Mouse (Mus musculus): ENCODE measurements at regions not wholly inside any gene's neighbourhood (a gene's known extent, or its start where the extent isn't known, plus 50 kb on each side); places are given as distances from the start of the nearest gene placed in this dataset.
A peak's percentile ranks its signal among the peaks of the same experiment; 100 is the strongest.

GRCm38 (mm10) chr12:14088960-14089359 lies 62.9 kb downstream of the Fam84a start:
- DNase-seq: no peak

- peak; percentile 54 to 66 for DNase-seq
These were observed 69.1 kb downstream of the Fam84a start for GRCm38 (mm10) chr12:14082771-14083170.

DNA sequence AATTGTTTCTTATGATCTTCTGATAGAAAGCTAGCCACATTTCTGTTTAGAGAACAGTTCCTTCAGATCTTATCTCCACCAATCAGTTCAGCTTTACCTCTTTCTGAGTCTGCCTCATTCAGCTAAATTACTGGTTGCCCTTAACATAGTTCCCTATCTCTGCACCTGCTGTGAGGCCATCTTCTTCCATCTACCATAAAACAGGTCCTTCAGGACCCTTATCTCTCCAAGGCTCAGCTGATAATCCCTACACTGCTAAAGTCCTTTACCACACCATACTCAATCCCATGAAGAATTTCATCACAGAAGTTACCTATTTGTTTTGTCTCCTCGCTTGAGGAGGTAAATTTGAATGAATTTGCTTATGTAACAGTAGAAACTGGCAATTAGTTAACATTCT lies 72.0 kb downstream of the Fam84a start:
- DNase-seq: no peak

DNA sequence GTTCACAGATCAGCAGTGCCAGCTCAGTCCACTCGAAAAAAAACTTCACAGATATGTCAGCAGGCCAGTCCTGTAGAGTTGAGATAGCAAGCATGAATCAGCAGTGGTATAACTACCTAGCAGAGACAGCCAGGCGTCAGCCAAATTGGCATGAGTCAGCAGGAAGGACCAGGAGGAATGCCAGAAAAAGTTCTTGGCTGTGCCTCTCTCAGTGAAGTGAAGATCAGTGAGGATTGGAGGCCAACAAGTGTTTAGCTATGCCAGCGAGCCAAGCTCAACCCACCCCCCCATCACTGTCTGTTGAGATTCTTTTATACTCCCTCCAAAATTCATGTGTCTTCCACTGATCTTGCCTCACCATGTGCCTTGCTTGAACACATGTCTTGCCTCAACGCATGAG lies 82.8 kb downstream of the Fam84a start:
- DNase-seq: peak in 1 of 2 experiments; percentile 12

- no peak for DNase-seq
These were observed 86.5 kb downstream of the Fam84a start for GRCm38 (mm10) chr12:14065401-14065800.

- no peak for DNase-seq
These were observed 88.6 kb downstream of the Fam84a start for GRCm38 (mm10) chr12:14063276-14063675.

GRCm38 (mm10) chr12:14056116-14056515 lies 95.7 kb downstream of the Fam84a start:
- DNase-seq: no peak

DNA sequence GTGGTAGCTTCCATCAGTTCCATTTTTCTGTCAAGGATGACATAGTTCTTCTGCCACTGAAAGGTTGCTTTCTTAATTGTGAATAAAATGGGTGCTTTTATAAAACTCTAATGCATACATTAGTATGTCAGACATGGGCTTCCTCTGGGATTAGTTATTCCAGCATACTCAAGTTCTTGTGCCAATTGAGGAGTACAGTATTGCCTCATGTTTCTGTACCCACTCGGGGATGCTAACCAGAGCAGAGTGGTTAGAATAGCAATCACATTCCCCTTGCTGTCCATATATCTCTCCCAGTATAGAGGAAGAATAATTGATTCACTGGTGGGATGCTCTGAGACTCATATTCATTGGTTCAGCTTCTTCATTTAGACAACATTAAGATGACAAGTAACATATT lies 119.5 kb downstream of the Fam84a start:
- DNase-seq: no peak

- DNase-seq: no peak
These were observed 136.6 kb downstream of the Fam84a start for GRCm38 (mm10) chr12:14015271-14015670.

GRCm38 (mm10) chr12:14005991-14006390 lies 145.9 kb downstream of the Fam84a start:
- DNase-seq: no peak

GRCm38 (mm10) chr12:14001672-14002071 lies 150.2 kb downstream of the Fam84a start:
- no peak for DNase-seq

DNA sequence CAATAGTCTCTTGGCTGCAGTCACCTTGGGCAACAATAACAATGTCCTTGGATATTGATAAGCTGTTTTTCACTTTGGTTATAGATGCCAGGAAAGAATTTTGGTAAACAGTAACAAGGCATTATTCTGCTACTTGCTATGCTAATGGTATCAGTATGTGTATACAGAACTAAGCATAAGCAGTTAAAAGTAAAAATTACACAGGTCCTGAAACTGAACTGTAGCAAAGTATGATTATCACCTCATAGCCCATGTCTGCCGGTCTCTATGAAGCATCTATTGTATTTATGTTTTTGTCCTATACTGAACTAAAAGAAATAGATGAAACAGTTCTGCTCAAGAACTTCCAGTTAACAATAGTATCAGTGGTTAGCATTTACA lies 167.5 kb downstream of the Fam84a start:
- DNase-seq: no peak

GRCm38 (mm10) chr12:13983631-13984395 lies 168.0 kb downstream of the Fam84a start:
- DNase-seq: no peak

GRCm38 (mm10) chr12:13964537-13964936 lies 187.3 kb downstream of the Fam84a start:
- no peak for DNase-seq

DNA sequence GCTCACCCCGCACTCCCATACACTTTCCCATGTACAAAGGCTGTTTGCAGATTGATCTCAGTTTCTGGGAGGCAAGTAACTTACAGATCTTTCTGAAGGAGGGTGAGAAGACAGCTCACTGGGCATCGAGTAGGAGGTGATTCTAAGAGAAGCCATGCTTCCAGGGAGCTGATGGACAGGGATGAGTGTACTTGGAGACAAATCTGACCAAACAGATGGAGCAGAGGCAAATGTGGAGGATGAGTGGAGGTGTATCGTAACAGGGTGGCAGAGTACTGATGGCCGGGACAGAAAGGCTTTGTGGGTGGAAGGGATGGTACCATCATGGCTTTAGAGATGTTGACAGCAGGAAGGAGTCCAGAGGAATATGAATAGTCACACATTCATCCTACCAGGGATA lies 212.4 kb downstream of the Fam84a start:
- no peak for DNase-seq

DNA sequence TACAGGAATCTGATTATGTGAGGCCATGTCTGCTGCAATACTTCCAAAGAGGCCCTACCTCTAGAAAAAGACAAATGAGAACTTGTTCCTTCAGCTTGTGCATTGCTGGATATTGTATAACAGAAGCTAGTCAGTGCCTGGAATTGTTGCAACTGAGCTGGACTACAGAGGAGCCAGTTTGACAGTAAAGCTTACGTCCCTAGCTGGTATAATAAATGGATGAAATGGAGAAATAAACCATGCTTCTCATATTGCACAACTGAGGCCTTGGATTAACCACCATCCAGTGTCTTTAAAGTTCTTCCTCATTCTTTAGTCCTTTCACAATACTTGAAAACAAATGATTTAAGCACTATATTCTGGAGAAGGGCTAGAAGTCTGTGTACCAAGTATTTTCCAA lies 230.8 kb downstream of the Fam84a start:
- DNase-seq: no peak

DNA sequence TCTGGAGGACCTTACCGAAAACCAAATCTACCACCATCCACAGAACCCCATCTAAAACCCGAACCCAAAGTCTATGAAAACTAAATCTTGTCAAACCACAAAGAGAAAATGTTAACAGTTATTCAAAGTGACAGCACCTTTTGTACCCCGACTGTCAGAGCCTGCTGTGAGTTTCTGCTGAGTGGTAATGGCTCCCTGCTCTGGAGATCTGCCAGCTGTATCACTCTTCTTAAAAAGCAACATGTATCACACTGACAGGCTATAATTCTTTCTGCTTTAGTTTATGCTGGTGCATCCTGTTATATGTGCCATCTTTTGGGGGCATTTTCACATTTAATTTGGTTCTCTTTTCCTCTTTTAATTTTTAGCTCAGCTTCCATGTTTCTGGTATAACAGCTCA lies 268.5 kb downstream of the Fam84a start:
- DNase-seq: peak in 1 of 2 experiments; percentile 4

GRCm38 (mm10) chr12:13869161-13869560 lies 282.7 kb downstream of the Fam84a start:
- DNase-seq: no peak

DNA sequence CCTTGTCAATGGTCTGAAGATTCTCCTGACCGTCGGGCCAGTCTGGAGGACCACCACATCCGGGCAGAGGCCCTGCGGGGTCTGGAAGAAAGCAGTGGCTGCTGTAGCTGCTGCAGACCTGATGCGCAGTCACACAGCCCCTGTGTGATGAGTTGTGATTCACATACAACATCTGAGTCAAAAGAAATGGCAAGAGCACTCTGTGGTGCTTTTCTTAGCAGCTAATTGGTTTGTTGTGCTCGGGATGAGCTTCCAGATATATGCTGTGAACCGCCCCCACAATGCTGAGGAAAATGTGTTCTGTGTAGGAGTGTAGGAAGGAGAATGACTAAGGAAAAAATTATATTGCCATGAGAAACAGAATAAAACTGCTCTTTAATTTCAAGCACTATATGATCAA lies 290.6 kb downstream of the Fam84a start:
- no peak for DNase-seq

DNA sequence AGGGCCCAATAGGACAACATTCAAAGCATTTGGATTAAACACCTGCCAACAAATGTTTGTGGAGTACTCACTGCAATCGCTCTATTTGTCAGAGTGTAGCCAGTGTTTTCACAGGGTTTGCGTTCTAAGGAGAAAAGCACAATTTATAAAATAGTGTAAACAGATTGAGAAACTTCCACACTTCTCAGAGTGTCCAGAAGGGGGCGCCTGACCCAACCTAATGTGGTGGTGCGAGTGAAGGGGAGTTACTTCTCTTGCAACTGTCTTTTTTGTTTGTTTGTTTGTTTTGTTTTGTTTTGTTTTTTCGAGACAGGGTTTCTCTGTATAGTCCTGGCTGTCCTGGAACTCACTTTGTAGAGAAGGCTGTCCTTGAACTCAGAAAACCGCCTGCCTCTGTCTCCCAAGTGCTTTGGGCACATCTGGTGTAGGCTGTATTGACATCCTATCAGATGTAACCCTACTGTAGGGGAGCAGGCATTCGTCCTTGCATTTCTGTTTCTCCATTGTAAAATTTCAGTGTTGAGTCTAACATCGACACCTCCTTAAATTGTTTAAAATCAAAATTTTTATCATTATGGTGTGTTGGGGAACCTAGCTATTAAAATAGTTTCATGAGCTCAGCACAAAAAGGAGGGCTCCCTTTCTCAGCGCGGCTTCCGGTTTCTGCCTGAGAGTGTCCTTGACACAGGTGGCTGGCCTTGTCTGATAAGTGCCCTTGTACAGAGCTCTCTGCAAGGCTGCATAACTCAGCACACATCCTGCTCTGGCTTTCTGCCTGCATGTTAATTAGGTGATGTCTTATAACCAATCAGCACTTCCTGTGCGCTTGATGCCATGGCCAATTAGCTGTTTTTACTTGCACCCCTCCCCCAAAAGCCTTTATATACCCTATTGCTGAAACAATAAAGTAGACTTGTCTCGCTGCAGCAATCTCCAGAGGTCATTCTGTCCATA lies 307.0 kb downstream of the Fam84a start:
- DNase-seq: peak; percentile 48 to 69

GRCm38 (mm10) chr12:13843423-13844080 lies 308.3 kb downstream of the Fam84a start:
- DNase-seq: no peak

DNA sequence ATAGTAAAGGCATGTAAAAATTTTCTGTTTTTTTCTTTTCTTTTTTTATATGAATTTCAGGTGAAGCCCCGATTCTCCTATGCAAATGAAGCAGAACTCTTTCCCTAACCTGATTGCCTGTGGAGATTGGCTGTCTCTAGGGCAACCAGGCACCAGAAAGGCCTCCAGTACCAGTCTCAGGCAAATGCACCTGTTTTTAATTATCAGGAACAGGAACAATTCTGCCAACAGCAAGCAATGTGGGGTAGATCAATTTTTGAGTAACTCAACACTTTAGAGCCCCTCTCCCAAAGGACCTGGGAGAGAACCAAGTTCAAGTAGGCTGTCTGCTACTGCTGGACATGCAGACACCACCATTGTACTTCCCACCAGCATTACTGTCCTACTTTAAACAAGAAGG lies 310.6 kb downstream of the Fam84a start:
- DNase-seq: no peak

DNA sequence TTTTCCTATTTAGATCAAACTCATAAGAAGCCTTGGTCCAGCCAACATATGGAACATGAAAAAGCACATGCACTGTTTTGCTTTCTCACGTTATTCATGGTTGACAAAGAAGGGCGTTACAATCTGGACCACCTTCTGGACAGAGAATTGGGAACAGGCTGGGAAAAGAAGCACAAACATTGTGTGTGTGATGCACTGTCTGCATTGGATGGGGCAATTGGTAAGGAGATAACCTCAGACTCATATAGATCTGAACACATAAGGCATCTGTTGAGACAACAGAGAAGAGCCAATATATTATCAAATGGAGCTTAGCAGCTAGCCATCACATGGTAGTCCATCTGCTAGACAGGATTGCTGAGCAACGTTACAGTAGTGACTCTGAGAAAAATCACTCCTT lies 317.1 kb downstream of the Fam84a start:
- no peak for DNase-seq

All from cerebellum, postnatal 25 days (tissue).